Mouse (Mus musculus): ENCODE measurements around the gene Adgrl1. TPM values are rescaled to one million over a fixed set of nuclear protein-coding genes. Genes with fewer than 3 reads are reported as not detected.

Adgrl1 gene
- polyA plus RNA-seq, 1 experiment from 2014 or later = 13.5 TPM

GRCm38 (mm10) chr8:83954749-83955105 lies 54.8 kb downstream of the Adgrl1 start:
- H3K4me2 ChIP-seq = peak overlapping the region; percentile 85
- H3K4me1 ChIP-seq (ENCODE audit: control insufficient read depth, insufficient read depth, low read length) = peaks cover 13% of the 10 kb centered on the region
- H3K27me3 ChIP-seq (ENCODE audit: control insufficient read depth, insufficient read depth, low read length) = no peaks in the 10 kb centered on the region
- no peak overlapping the region for H3K27ac ChIP-seq (ENCODE audit: low read depth, low read length)
- no peak for ATAC-seq (replicated peaks; ENCODE audit: insufficient number of reproducible peaks, low FRiP score, low TSS enrichment)
- no peaks in the 10 kb centered on the region for H3K9me3 ChIP-seq (replicated peaks; ENCODE audit: control insufficient read depth, low read length)
- 3% methylated on average over 14 of the region's 14 CpGs for WGBS (ENCODE audit: insufficient replicate concordance)
- peak overlapping the region; percentile 57 for H3K9ac ChIP-seq (ENCODE audit: low read depth, low read length)
- no peaks in the 10 kb centered on the region for H3K36me3 ChIP-seq (ENCODE audit: control insufficient read depth, insufficient read depth, low read length)
- peak overlapping the region; percentile 46 for H3K4me3 ChIP-seq (ENCODE audit: low read depth, low read length)

GRCm38 (mm10) chr8:83955106-83955957 lies 55.4 kb downstream of the Adgrl1 start, which contains the start of the genes Gm10644 and Asf1b:
TSS of gene Gm10644 (minus strand) at chr8:83955205.
TSS of gene Asf1b (plus strand) at chr8:83955507.
- Histone ChIP-seq H3K27me3 (ENCODE audit: control insufficient read depth, insufficient read depth, low read length) (no peaks in the 10 kb centered on the region), H3K4me1 (ENCODE audit: control insufficient read depth, insufficient read depth, low read length) (peaks cover 13% of the 10 kb centered on the region), H3K9me3 (replicated peaks; ENCODE audit: control insufficient read depth, low read length) (no peaks in the 10 kb centered on the region), H3K36me3 (ENCODE audit: control insufficient read depth, insufficient read depth, low read length) (no peaks in the 10 kb centered on the region), H3K9ac (ENCODE audit: low read depth, low read length) (peak within 1 kb of the TSS; percentile 74), H3K27ac (ENCODE audit: low read depth, low read length) (no peak within 1 kb of the TSS), H3K4me3 (ENCODE audit: low read depth, low read length) (peak within 1 kb of the TSS; percentile 80), H3K4me2 (peak within 1 kb of the TSS; percentile 85)
- WGBS (ENCODE audit: insufficient replicate concordance) = under 1% methylated on average over 75 of the region's 75 CpGs
- peak; percentile 99 for ATAC-seq (replicated peaks; ENCODE audit: insufficient number of reproducible peaks, low FRiP score, low TSS enrichment)

- Histone ChIP-seq H3K4me3 (ENCODE audit: low read depth, low read length) (peak overlapping the region; percentile 80), H3K4me1 (ENCODE audit: control insufficient read depth, insufficient read depth, low read length) (peaks cover 13% of the 10 kb centered on the region), H3K27me3 (ENCODE audit: control insufficient read depth, insufficient read depth, low read length) (no peaks in the 10 kb centered on the region), H3K27ac (ENCODE audit: low read depth, low read length) (no peak overlapping the region), H3K36me3 (ENCODE audit: control insufficient read depth, insufficient read depth, low read length) (no peaks in the 10 kb centered on the region), H3K4me2 (peak overlapping the region; percentile 85), H3K9me3 (replicated peaks; ENCODE audit: control insufficient read depth, low read length) (no peaks in the 10 kb centered on the region), H3K9ac (ENCODE audit: low read depth, low read length) (peak overlapping the region; percentile 74)
- WGBS (ENCODE audit: insufficient replicate concordance) = 5% methylated on average over 15 of the region's 15 CpGs
- no peak for ATAC-seq (replicated peaks; ENCODE audit: insufficient number of reproducible peaks, low FRiP score, low TSS enrichment)
These were observed 56.0 kb downstream of the Adgrl1 start for GRCm38 (mm10) chr8:83955958-83956218.

- Histone ChIP-seq H3K4me3 (ENCODE audit: low read depth, low read length) (peak overlapping the region; percentile 80), H3K27ac (ENCODE audit: low read depth, low read length) (no peak overlapping the region), H3K27me3 (ENCODE audit: control insufficient read depth, insufficient read depth, low read length) (no peaks in the 10 kb centered on the region), H3K4me1 (ENCODE audit: control insufficient read depth, insufficient read depth, low read length) (peaks cover 13% of the 10 kb centered on the region), H3K9me3 (replicated peaks; ENCODE audit: control insufficient read depth, low read length) (no peaks in the 10 kb centered on the region), H3K9ac (ENCODE audit: low read depth, low read length) (no peak overlapping the region), H3K36me3 (ENCODE audit: control insufficient read depth, insufficient read depth, low read length) (no peaks in the 10 kb centered on the region), H3K4me2 (peak overlapping the region; percentile 85)
- WGBS (ENCODE audit: insufficient replicate concordance) = 22% methylated on average over 1 of the region's 1 CpGs
- no peak for ATAC-seq (replicated peaks; ENCODE audit: insufficient number of reproducible peaks, low FRiP score, low TSS enrichment)
These were observed 56.9 kb downstream of the Adgrl1 start for GRCm38 (mm10) chr8:83956789-83957188.

- no peaks in the 10 kb centered on the region for H3K4me1 ChIP-seq (ENCODE audit: control insufficient read depth, insufficient read depth, low read length)
- no peak overlapping the region for H3K27ac ChIP-seq (ENCODE audit: low read depth, low read length)
- no peak overlapping the region for H3K4me3 ChIP-seq (ENCODE audit: low read depth, low read length)
- H3K9ac ChIP-seq (ENCODE audit: low read depth, low read length) = no peak overlapping the region
- no peaks in the 10 kb centered on the region for H3K9me3 ChIP-seq (replicated peaks; ENCODE audit: control insufficient read depth, low read length)
- H3K36me3 ChIP-seq (ENCODE audit: control insufficient read depth, insufficient read depth, low read length) = peaks cover 7% of the 10 kb centered on the region
- ATAC-seq (replicated peaks; ENCODE audit: insufficient number of reproducible peaks, low FRiP score, low TSS enrichment) = no peak
- no peaks in the 10 kb centered on the region for H3K27me3 ChIP-seq (ENCODE audit: control insufficient read depth, insufficient read depth, low read length)
- H3K4me2 ChIP-seq = no peak overlapping the region
- 86% methylated on average over 5 of the region's 5 CpGs for WGBS (ENCODE audit: insufficient replicate concordance)
These were observed 64.3 kb downstream of the Adgrl1 start for GRCm38 (mm10) chr8:83964015-83964765.

- no peak for ATAC-seq (replicated peaks; ENCODE audit: insufficient number of reproducible peaks, low FRiP score, low TSS enrichment)
- peaks cover 16% of the 10 kb centered on the region for H3K36me3 ChIP-seq (ENCODE audit: control insufficient read depth, insufficient read depth, low read length)
- H3K9me3 ChIP-seq (replicated peaks; ENCODE audit: control insufficient read depth, low read length) = no peaks in the 10 kb centered on the region
- no peak overlapping the region for H3K27ac ChIP-seq (ENCODE audit: low read depth, low read length)
- no peak overlapping the region for H3K4me2 ChIP-seq
- no peak overlapping the region for H3K4me3 ChIP-seq (ENCODE audit: low read depth, low read length)
- H3K4me1 ChIP-seq (ENCODE audit: control insufficient read depth, insufficient read depth, low read length) = peaks cover 4% of the 10 kb centered on the region; the same call in 1 of the 2 replicates
- no peaks in the 10 kb centered on the region for H3K27me3 ChIP-seq (ENCODE audit: control insufficient read depth, insufficient read depth, low read length)
- 94% methylated on average over 7 of the region's 7 CpGs for WGBS (ENCODE audit: insufficient replicate concordance)
- no peak overlapping the region for H3K9ac ChIP-seq (ENCODE audit: low read depth, low read length)
These were observed 67.8 kb downstream of the Adgrl1 start for GRCm38 (mm10) chr8:83967701-83968100.

GRCm38 (mm10) chr8:83971121-83971520 lies 71.2 kb downstream of the Adgrl1 start:
- no peak overlapping the region for H3K9ac ChIP-seq (ENCODE audit: low read depth, low read length)
- no peak overlapping the region for H3K27ac ChIP-seq (ENCODE audit: low read depth, low read length)
- ATAC-seq (replicated peaks; ENCODE audit: insufficient number of reproducible peaks, low FRiP score, low TSS enrichment) = no peak
- peaks cover 17% of the 10 kb centered on the region for H3K4me1 ChIP-seq (ENCODE audit: control insufficient read depth, insufficient read depth, low read length)
- peaks cover 16% of the 10 kb centered on the region for H3K36me3 ChIP-seq (ENCODE audit: control insufficient read depth, insufficient read depth, low read length)
- H3K4me3 ChIP-seq (ENCODE audit: low read depth, low read length) = no peak overlapping the region
- H3K9me3 ChIP-seq (replicated peaks; ENCODE audit: control insufficient read depth, low read length) = no peaks in the 10 kb centered on the region
- H3K4me2 ChIP-seq = no peak overlapping the region
- no peaks in the 10 kb centered on the region for H3K27me3 ChIP-seq (ENCODE audit: control insufficient read depth, insufficient read depth, low read length)
- WGBS (ENCODE audit: insufficient replicate concordance) = 91% methylated on average over 4 of the region's 4 CpGs

- Histone ChIP-seq H3K27ac (ENCODE audit: low read depth, low read length) (no peak overlapping the region; the same call in 1 of the 2 replicates), H3K4me3 (ENCODE audit: low read depth, low read length) (peak overlapping the region; percentile 98), H3K4me1 (ENCODE audit: control insufficient read depth, insufficient read depth, low read length) (peaks cover 18% of the 10 kb centered on the region), H3K4me2 (peak overlapping the region; percentile 78), H3K36me3 (ENCODE audit: control insufficient read depth, insufficient read depth, low read length) (peaks cover 16% of the 10 kb centered on the region), H3K9me3 (replicated peaks; ENCODE audit: control insufficient read depth, low read length) (no peaks in the 10 kb centered on the region), H3K9ac (ENCODE audit: low read depth, low read length) (peak overlapping the region; percentile 75), H3K27me3 (ENCODE audit: control insufficient read depth, insufficient read depth, low read length) (no peaks in the 10 kb centered on the region)
- WGBS (ENCODE audit: insufficient replicate concordance) = 73% methylated on average over 6 of the region's 6 CpGs
- ATAC-seq (replicated peaks; ENCODE audit: insufficient number of reproducible peaks, low FRiP score, low TSS enrichment) = no peak
These were observed 71.8 kb downstream of the Adgrl1 start for GRCm38 (mm10) chr8:83971661-83972060.

Measured in heart, embryonic 11.5 days (tissue).